Mouse (Mus musculus): ENCODE measurements around the gene Igsf8. TPM values are rescaled to one million over a fixed set of nuclear protein-coding genes. Genes with fewer than 3 reads are reported as not detected.
A peak's percentile ranks its signal among the peaks of the same experiment; 100 is the strongest.

The Igsf8 gene
- polyA plus RNA-seq, 1 experiment from 2014 or later: 55.4 TPM

DNA sequence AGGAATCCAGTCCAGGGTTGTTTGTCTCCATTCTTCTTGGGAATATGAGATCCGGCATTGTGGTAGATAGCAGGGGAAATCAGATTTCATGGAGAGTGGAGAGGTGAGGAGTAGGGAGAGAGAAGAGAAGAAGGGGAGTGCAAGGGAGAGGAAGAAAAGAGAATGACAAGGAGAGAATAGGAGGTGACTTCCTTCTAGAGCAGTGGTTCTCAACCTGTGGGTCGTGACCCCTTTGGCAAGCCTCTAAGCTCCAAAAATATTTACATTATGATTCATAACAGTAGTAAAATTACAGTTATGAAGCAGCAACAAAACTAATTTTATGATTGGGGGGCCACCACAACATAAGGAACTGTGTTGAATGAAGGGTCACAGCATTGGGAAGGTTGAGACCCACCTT, 71.5 kb downstream of the Igsf8 start:
- Histone ChIP-seq H3K9me3 (no peaks in the 10 kb centered on the region), H3K36me3 (replicated peaks) (no peaks in the 10 kb centered on the region), H3K27ac (no peak overlapping the region), H3K4me1 (peaks cover 15% of the 10 kb centered on the region), H3K27me3 (ENCODE audit: poor library complexity, severe bottlenecking) (peaks cover 55% of the 10 kb centered on the region), H3K4me3 (no peak overlapping the region)
- DNase-seq (ENCODE audit: extremely low spot score, low spot score): no peak
- WGBS: 88% methylated on average over 2 of the region's 2 CpGs

- 20% methylated on average over 3 of the region's 3 CpGs for WGBS
- H3K4me1 ChIP-seq: peaks cover 16% of the 10 kb centered on the region
These were observed 72.1 kb downstream of the Igsf8 start for GRCm38 (mm10) chr1:172333512-172333911.

GRCm38 (mm10) chr1:172335804-172336203, 74.4 kb downstream of the Igsf8 start:
- Histone ChIP-seq H3K9me3 (no peaks in the 10 kb centered on the region), H3K4me1 (peaks cover 12% of the 10 kb centered on the region), H3K4me3 (no peak overlapping the region), H3K27ac (no peak overlapping the region), H3K36me3 (replicated peaks) (no peaks in the 10 kb centered on the region), H3K27me3 (ENCODE audit: poor library complexity, severe bottlenecking) (peaks cover 51% of the 10 kb centered on the region)
- 79% methylated on average over 15 of the region's 15 CpGs for WGBS
- no peak for DNase-seq (ENCODE audit: extremely low spot score, low spot score)

More at GRCm38 (mm10) chr1:172333512-172333911, 72.1 kb downstream of the Igsf8 start:
- Histone ChIP-seq H3K9me3 (no peaks in the 10 kb centered on the region), H3K4me3 (no peak overlapping the region), H3K27me3 (ENCODE audit: poor library complexity, severe bottlenecking) (peaks cover 50% of the 10 kb centered on the region), H3K27ac (no peak overlapping the region), H3K36me3 (replicated peaks) (no peaks in the 10 kb centered on the region)
- no peak for DNase-seq (ENCODE audit: extremely low spot score, low spot score)

GRCm38 (mm10) chr1:172337411-172338185, 76.2 kb downstream of the Igsf8 start:
- WGBS: 30% methylated on average over 2 of the region's 2 CpGs
- H3K36me3 ChIP-seq (replicated peaks): no peaks in the 10 kb centered on the region

DNA sequence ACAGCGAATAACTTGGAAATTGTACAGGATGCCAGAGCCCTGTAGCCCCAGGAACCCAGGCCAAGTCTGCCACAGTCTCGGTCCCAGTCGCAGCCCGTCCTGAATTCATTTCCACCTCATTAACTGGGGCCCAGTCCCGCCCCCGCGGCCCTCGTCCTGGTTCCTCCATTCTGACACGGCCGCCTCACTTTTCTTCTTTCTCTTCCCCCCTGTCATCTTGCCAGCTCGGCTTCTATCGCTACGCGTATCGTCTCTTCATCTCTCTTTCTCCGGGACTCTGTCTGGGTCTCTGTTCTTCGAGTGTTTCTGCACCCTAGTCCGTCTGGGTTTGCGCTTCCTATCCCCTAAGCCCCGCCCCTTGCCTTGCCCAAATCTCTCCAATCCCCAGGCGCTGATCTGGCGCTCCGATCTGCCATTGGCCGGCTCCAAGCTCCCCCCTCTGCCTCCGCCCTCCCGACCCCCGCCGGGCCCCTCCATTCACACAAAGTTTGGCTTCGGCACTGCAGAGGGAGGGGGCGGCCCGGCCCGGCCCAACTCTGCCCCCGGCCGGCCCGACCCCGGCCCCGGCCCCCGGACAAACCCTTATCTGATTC, 79.4 kb downstream of the Igsf8 start, which contains the start of gene Kcnj10:
Gene Kcnj10, plus strand, starts transcription at position 482 of the 593 bp plus-strand sequence.
- peak; percentile 86 for DNase-seq (ENCODE audit: extremely low spot score, low spot score)
- Histone ChIP-seq H3K36me3 (replicated peaks) (no peaks in the 10 kb centered on the region), H3K9me3 (no peaks in the 10 kb centered on the region), H3K4me1 (peaks cover 48% of the 10 kb centered on the region), H3K4me3 (peak within 1 kb of the TSS; percentile 63), H3K27me3 (ENCODE audit: poor library complexity, severe bottlenecking) (peaks cover 60% of the 10 kb centered on the region), H3K27ac (peak within 1 kb of the TSS; percentile 78)
- 3% methylated on average over 38 of the region's 38 CpGs for WGBS

More at GRCm38 (mm10) chr1:172337411-172338185, 76.2 kb downstream of the Igsf8 start:
- H3K27me3 ChIP-seq (ENCODE audit: poor library complexity, severe bottlenecking): peaks cover 61% of the 10 kb centered on the region
- H3K4me1 ChIP-seq: peaks cover 27% of the 10 kb centered on the region
- H3K4me3 ChIP-seq: no peak overlapping the region
- no peaks in the 10 kb centered on the region for H3K9me3 ChIP-seq
- H3K27ac ChIP-seq: no peak overlapping the region
- DNase-seq (ENCODE audit: extremely low spot score, low spot score): no peak

DNA sequence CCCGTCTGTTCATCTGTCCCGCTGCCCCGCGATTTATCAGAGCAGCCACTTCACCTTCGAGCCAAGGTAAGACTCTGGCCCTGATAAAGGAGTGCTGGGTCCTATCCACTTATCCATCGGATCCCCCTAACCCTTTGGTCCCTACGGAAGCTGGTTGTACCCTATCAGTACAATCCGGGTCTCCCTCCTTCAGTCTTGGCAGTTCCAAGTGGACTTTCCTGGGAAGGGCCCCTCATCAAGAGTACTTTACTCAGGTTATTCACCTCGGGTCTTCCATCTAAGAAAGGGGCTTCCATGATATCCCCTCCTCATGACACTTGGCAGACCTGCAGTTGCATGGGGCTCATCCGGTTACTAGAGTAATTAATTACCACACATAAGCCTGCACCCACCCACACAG, 79.9 kb downstream of the Igsf8 start:
- Histone ChIP-seq H3K27ac (peak overlapping the region; percentile 78), H3K4me3 (peak overlapping the region; percentile 63), H3K4me1 (peaks cover 48% of the 10 kb centered on the region), H3K36me3 (replicated peaks) (no peaks in the 10 kb centered on the region), H3K27me3 (ENCODE audit: poor library complexity, severe bottlenecking) (peaks cover 55% of the 10 kb centered on the region), H3K9me3 (no peaks in the 10 kb centered on the region)
- WGBS: 25% methylated on average over 10 of the region's 10 CpGs
- DNase-seq (ENCODE audit: extremely low spot score, low spot score): no peak

- Histone ChIP-seq H3K27me3 (ENCODE audit: poor library complexity, severe bottlenecking) (peaks cover 53% of the 10 kb centered on the region), H3K27ac (peak overlapping the region; percentile 53), H3K4me1 (peaks cover 49% of the 10 kb centered on the region), H3K4me3 (peak overlapping the region; percentile 12; the same call in 1 of the 2 replicates), H3K9me3 (no peaks in the 10 kb centered on the region), H3K36me3 (replicated peaks) (no peaks in the 10 kb centered on the region)
- DNase-seq (ENCODE audit: extremely low spot score, low spot score): no peak
- WGBS: 86% methylated on average over 3 of the region's 3 CpGs
These were observed 81.3 kb downstream of the Igsf8 start for GRCm38 (mm10) chr1:172342729-172343128.

GRCm38 (mm10) chr1:172343914-172344313, 82.5 kb downstream of the Igsf8 start:
- WGBS: 57% methylated on average over 3 of the region's 3 CpGs
- DNase-seq (ENCODE audit: extremely low spot score, low spot score): no peak
- peaks cover 58% of the 10 kb centered on the region for H3K4me1 ChIP-seq
- peaks cover 46% of the 10 kb centered on the region for H3K27me3 ChIP-seq (ENCODE audit: poor library complexity, severe bottlenecking)
- no peak overlapping the region for H3K4me3 ChIP-seq
- no peaks in the 10 kb centered on the region for H3K9me3 ChIP-seq
- peak overlapping the region; percentile 53; the same call in 1 of the 2 replicates for H3K27ac ChIP-seq
- no peaks in the 10 kb centered on the region for H3K36me3 ChIP-seq (replicated peaks)

GRCm38 (mm10) chr1:172344820-172345219, 83.4 kb downstream of the Igsf8 start:
- Histone ChIP-seq H3K27ac (peak overlapping the region; percentile 30; the same call in 1 of the 2 replicates), H3K9me3 (no peaks in the 10 kb centered on the region), H3K36me3 (replicated peaks) (no peaks in the 10 kb centered on the region), H3K4me1 (peaks cover 67% of the 10 kb centered on the region), H3K27me3 (ENCODE audit: poor library complexity, severe bottlenecking) (peaks cover 37% of the 10 kb centered on the region), H3K4me3 (no peak overlapping the region)
- DNase-seq (ENCODE audit: extremely low spot score, low spot score): no peak
- 91% methylated on average over 7 of the region's 7 CpGs for WGBS

DNA sequence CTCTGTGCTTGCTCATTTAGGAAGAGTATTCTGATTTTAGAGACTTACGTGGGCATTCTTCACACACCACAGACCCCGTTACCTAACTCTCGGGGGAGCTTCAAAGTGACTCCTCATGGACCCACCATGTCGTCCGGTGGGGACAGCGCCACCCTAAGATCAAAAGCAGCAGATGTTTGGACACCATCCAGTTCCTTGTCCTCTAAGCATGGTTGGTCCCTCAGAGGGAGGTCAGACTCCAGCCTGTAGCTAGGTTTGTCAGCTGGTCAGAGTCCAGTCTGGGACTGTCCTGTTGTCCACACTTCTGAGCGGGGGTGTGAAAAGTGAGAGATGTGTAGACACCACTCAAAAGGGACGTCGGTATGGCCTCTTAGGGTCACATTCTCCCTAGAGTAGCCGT, 85.3 kb downstream of the Igsf8 start:
- DNase-seq (ENCODE audit: extremely low spot score, low spot score): no peak
- peaks cover 70% of the 10 kb centered on the region for H3K4me1 ChIP-seq
- H3K36me3 ChIP-seq (replicated peaks): no peaks in the 10 kb centered on the region
- H3K9me3 ChIP-seq: no peaks in the 10 kb centered on the region
- H3K4me3 ChIP-seq: no peak overlapping the region
- peak overlapping the region; percentile 96 for H3K27ac ChIP-seq
- WGBS: 83% methylated on average over 10 of the region's 10 CpGs
- H3K27me3 ChIP-seq (ENCODE audit: poor library complexity, severe bottlenecking): peaks cover 23% of the 10 kb centered on the region

GRCm38 (mm10) chr1:172347382-172347781, 85.9 kb downstream of the Igsf8 start:
- Histone ChIP-seq H3K36me3 (replicated peaks) (no peaks in the 10 kb centered on the region), H3K27me3 (ENCODE audit: poor library complexity, severe bottlenecking) (peaks cover 23% of the 10 kb centered on the region), H3K4me3 (no peak overlapping the region), H3K27ac (peak overlapping the region; percentile 96), H3K4me1 (peaks cover 69% of the 10 kb centered on the region), H3K9me3 (no peaks in the 10 kb centered on the region)
- no peak for DNase-seq (ENCODE audit: extremely low spot score, low spot score)
- 94% methylated on average over 12 of the region's 12 CpGs for WGBS

DNA sequence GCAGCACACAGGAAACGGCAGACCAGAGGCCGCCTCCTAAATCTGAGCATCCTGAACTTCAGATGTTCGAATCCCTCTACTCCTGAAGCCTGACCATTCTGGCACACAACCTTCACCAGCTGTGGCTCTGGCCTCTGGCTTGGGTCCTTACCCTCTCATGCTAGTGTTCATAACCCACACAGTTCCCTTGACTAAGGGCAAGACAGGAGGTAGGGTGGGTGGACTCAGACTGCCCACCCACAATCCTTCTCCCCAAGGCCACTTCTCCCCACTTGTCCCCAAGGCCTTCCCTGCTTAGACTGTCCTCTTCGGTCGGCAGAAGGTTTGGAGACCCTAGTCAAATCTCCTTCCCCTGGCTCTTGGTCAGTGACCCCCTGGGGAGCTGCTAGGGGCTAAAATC, 88.1 kb downstream of the Igsf8 start:
- H3K36me3 ChIP-seq (replicated peaks): no peaks in the 10 kb centered on the region
- DNase-seq (ENCODE audit: extremely low spot score, low spot score): no peak
- peaks cover 30% of the 10 kb centered on the region for H3K27me3 ChIP-seq (ENCODE audit: poor library complexity, severe bottlenecking)
- 33% methylated on average over 5 of the region's 5 CpGs for WGBS
- peak overlapping the region; percentile 32 for H3K4me3 ChIP-seq
- no peaks in the 10 kb centered on the region for H3K9me3 ChIP-seq
- peak overlapping the region; percentile 96 for H3K27ac ChIP-seq
- H3K4me1 ChIP-seq: peaks cover 68% of the 10 kb centered on the region

Measured in forebrain, embryonic 10.5 days (tissue).